Mouse (Mus musculus): ENCODE results near the gene Gucd1. TPM values are rescaled to one million over a fixed set of nuclear protein-coding genes. Genes with fewer than 3 reads are reported as not detected.
"Not testable (repeated sequence)": the region's sequence is repeated elsewhere in the genome, so short reads cannot be mapped to it uniquely, and the experiment has no call there.

The Gucd1 gene
- total RNA-seq, 1 experiment = 11.5 TPM

DNA sequence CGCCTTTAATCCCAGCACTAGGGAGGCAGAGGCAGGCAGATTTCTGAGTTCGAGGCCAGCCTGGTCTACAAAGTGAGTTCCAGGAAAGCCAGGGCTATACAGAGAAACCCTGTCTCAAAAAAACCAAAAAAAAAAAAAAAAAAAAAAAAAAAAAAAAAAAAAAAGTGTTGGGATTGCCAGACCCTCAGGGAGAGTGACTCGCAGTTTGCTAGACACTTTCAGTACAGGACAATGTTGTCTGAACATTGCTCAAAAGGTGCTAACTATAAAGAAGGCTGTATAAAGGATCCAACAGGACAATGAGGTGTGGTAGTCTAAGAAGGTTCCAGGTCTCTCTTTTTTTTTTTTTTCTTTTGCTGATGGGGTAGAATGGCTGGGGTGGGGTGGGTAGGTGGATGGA lies 11.8 kb downstream of the Gucd1 start:
- H3K36me3 ChIP-seq (ENCODE audit: control insufficient read depth, insufficient read depth, low read length, poor library complexity, severe bottlenecking) = peaks cover 18% of the 10 kb centered on the region; the same call in 1 of the 2 replicates
- H3K9me3 ChIP-seq (ENCODE audit: control insufficient read depth, insufficient read depth, low read depth, low read length); H3K4me1 ChIP-seq (ENCODE audit: control insufficient read depth in 2 of 2, insufficient read depth in 2 of 2, low read length in 2 of 2, poor library complexity in 1 of 2); H3K4me3 ChIP-seq (ENCODE audit: insufficient read depth in 1 of 2, low read depth in 1 of 2, low read length in 2 of 2, poor library complexity in 1 of 2, severe bottlenecking in 1 of 2); in situ Hi-C loops (cut with MboI; ENCODE audit: low sequenced_read_pairs in 2 of 2, unreplicated experiment in 2 of 2); H3K27ac ChIP-seq (ENCODE audit: insufficient read depth, low read depth, low read length, poor library complexity, severe bottlenecking); DNase-seq (ENCODE audit: low read depth, low spot score); H3K9ac ChIP-seq (ENCODE audit: insufficient read depth, low read depth, low read length, poor library complexity, severe bottlenecking): not testable (repeated sequence)
- peak; percentile 57; the same call in 1 of the 2 replicates for TF ChIP-seq ZNF384 (IDR thresholded peaks at IDR 0.05; ENCODE audit: low read depth, low read length)

DNA sequence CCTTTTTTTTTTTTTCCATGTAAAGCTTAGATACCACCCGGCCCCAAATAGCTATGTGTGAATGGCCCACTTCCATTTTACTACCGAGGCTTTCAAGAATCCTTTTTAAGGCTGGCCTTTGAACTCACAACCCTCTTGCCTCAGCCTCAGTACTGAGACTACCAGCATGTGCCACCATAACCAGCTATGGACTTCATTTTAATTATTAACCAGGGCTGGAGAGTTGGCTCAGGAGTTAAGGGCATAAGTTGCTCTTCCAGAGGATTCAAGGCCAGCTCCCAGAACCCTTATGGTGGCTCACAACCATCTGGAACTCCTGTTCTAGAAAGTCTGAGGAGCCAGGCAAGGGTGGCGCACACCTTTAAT lies 12.7 kb downstream of the Gucd1 start:
- H3K9me3 ChIP-seq (ENCODE audit: control insufficient read depth, insufficient read depth, low read depth, low read length) = no peaks in the 10 kb centered on the region
- DNase-seq (ENCODE audit: low read depth, low spot score) = no peak
- no peak overlapping the region for H3K27ac ChIP-seq (ENCODE audit: insufficient read depth, low read depth, low read length, poor library complexity, severe bottlenecking)
- peaks cover 0 to 3% of the 10 kb centered on the region in 2 experiments; a peak in 1 of 4 replicates for H3K4me1 ChIP-seq (ENCODE audit: control insufficient read depth in 2 of 2, insufficient read depth in 2 of 2, low read length in 2 of 2, poor library complexity in 1 of 2)
- H3K4me3 ChIP-seq (ENCODE audit: insufficient read depth in 1 of 2, low read depth in 1 of 2, low read length in 2 of 2, poor library complexity in 1 of 2, severe bottlenecking in 1 of 2) = no peak overlapping the region
- no peak overlapping the region for H3K9ac ChIP-seq (ENCODE audit: insufficient read depth, low read depth, low read length, poor library complexity, severe bottlenecking)
- TF ChIP-seq ZC3H11A (IDR thresholded peaks at IDR 0.05; ENCODE audit: borderline replicate concordance, low read depth, low read length) (no peak), CHD2 (IDR thresholded peaks at IDR 0.05; ENCODE audit: low read depth, low read length) (no peak), MAFK (IDR thresholded peaks at IDR 0.05; ENCODE audit: insufficient read depth, low read depth, low read length) (no peak), ZNF384 (IDR thresholded peaks at IDR 0.05; ENCODE audit: low read depth, low read length) (no peak), HCFC1 (IDR thresholded peaks at IDR 0.05; ENCODE audit: borderline replicate concordance, insufficient read depth, low read length) (no peak)
- H3K36me3 ChIP-seq (ENCODE audit: control insufficient read depth, insufficient read depth, low read length, poor library complexity, severe bottlenecking) = peaks cover 14% of the 10 kb centered on the region; the same call in 1 of the 2 replicates
- in situ Hi-C loops (cut with MboI; ENCODE audit: low sequenced_read_pairs in 2 of 2, unreplicated experiment in 2 of 2) = no loop called here

GRCm38 (mm10) chr10:75504234-75505129 lies 13.3 kb downstream of the Gucd1 start:
- H3K4me1 ChIP-seq (ENCODE audit: control insufficient read depth in 2 of 2, insufficient read depth in 2 of 2, low read length in 2 of 2, poor library complexity in 1 of 2) = peaks cover 0 to 3% of the 10 kb centered on the region in 2 experiments; a peak in 1 of 4 replicates
- in situ Hi-C loops (cut with MboI; ENCODE audit: low sequenced_read_pairs in 2 of 2, unreplicated experiment in 2 of 2) = no loop called here
- no peak overlapping the region for H3K9ac ChIP-seq (ENCODE audit: insufficient read depth, low read depth, low read length, poor library complexity, severe bottlenecking)
- no peaks in the 10 kb centered on the region for H3K9me3 ChIP-seq (ENCODE audit: control insufficient read depth, insufficient read depth, low read depth, low read length)
- H3K4me3 ChIP-seq (ENCODE audit: insufficient read depth in 1 of 2, low read depth in 1 of 2, low read length in 2 of 2, poor library complexity in 1 of 2, severe bottlenecking in 1 of 2) = no peak overlapping the region
- no peak for DNase-seq (ENCODE audit: low read depth, low spot score)
- no peak overlapping the region for H3K27ac ChIP-seq (ENCODE audit: insufficient read depth, low read depth, low read length, poor library complexity, severe bottlenecking)
- TF ChIP-seq CHD2 (IDR thresholded peaks at IDR 0.05; ENCODE audit: low read depth, low read length) = no peak
- TF ChIP-seq HCFC1 (IDR thresholded peaks at IDR 0.05; ENCODE audit: borderline replicate concordance, insufficient read depth, low read length) = no peak
- no peak for TF ChIP-seq ZNF384 (IDR thresholded peaks at IDR 0.05; ENCODE audit: low read depth, low read length)
- no peak for TF ChIP-seq MAFK (IDR thresholded peaks at IDR 0.05; ENCODE audit: insufficient read depth, low read depth, low read length)
- TF ChIP-seq ZC3H11A (IDR thresholded peaks at IDR 0.05; ENCODE audit: borderline replicate concordance, low read depth, low read length) = no peak
- peaks cover 11% of the 10 kb centered on the region; the same call in 1 of the 2 replicates for H3K36me3 ChIP-seq (ENCODE audit: control insufficient read depth, insufficient read depth, low read length, poor library complexity, severe bottlenecking)

GRCm38 (mm10) chr10:75503692-75504091 lies 14.1 kb downstream of the Gucd1 start:
- no peaks in the 10 kb centered on the region for H3K9me3 ChIP-seq (ENCODE audit: control insufficient read depth, insufficient read depth, low read depth, low read length)
- H3K4me3 ChIP-seq (ENCODE audit: insufficient read depth in 1 of 2, low read depth in 1 of 2, low read length in 2 of 2, poor library complexity in 1 of 2, severe bottlenecking in 1 of 2) = no peak overlapping the region
- H3K27ac ChIP-seq (ENCODE audit: insufficient read depth, low read depth, low read length, poor library complexity, severe bottlenecking) = no peak overlapping the region
- in situ Hi-C loops (cut with MboI; ENCODE audit: low sequenced_read_pairs in 2 of 2, unreplicated experiment in 2 of 2) = no loop called here
- TF ChIP-seq HCFC1 (IDR thresholded peaks at IDR 0.05; ENCODE audit: borderline replicate concordance, insufficient read depth, low read length) = no peak
- no peak for TF ChIP-seq ZNF384 (IDR thresholded peaks at IDR 0.05; ENCODE audit: low read depth, low read length)
- no peak for TF ChIP-seq CHD2 (IDR thresholded peaks at IDR 0.05; ENCODE audit: low read depth, low read length)
- no peak for TF ChIP-seq MAFK (IDR thresholded peaks at IDR 0.05; ENCODE audit: insufficient read depth, low read depth, low read length)
- no peak for TF ChIP-seq ZC3H11A (IDR thresholded peaks at IDR 0.05; ENCODE audit: borderline replicate concordance, low read depth, low read length)
- H3K4me1 ChIP-seq (ENCODE audit: control insufficient read depth in 2 of 2, insufficient read depth in 2 of 2, low read length in 2 of 2, poor library complexity in 1 of 2) = peaks cover 0 to 4% of the 10 kb centered on the region in 2 experiments; a peak in 1 of 4 replicates
- peaks cover 4% of the 10 kb centered on the region; the same call in 1 of the 2 replicates for H3K36me3 ChIP-seq (ENCODE audit: control insufficient read depth, insufficient read depth, low read length, poor library complexity, severe bottlenecking)
- H3K9ac ChIP-seq (ENCODE audit: insufficient read depth, low read depth, low read length, poor library complexity, severe bottlenecking) = no peak overlapping the region
- DNase-seq (ENCODE audit: low read depth, low spot score) = no peak
